Mouse (Mus musculus): ENCODE data around the gene Cdh3. TPM values are rescaled to one million over a fixed set of nuclear protein-coding genes. Genes with fewer than 3 reads are reported as not detected.

Gene Cdh3
- polyA plus RNA-seq, 1 experiment from 2014 or later: 3.8 TPM

- Histone ChIP-seq H3K27me3 (peaks cover 60% of the 10 kb centered on the region), H3K4me2 (replicated peaks) (peak within 1 kb of the TSS; percentile 97), H3K9ac (replicated peaks) (peak within 1 kb of the TSS; percentile 44), H3K4me1 (peaks cover 29% of the 10 kb centered on the region), H3K27ac (replicated peaks) (no peak within 1 kb of the TSS), H3K9me3 (no peaks in the 10 kb centered on the region), H3K4me3 (peak within 1 kb of the TSS; percentile 57), H3K36me3 (no peaks in the 10 kb centered on the region)
- peak; percentile 38; the same call in 1 of the 2 replicates for ATAC-seq (ENCODE audit: low FRiP score, low read depth)
- under 1% methylated on average over 53 of the region's 53 CpGs for WGBS
Measured at GRCm38 (mm10) chr8:106603131-106603819, 92.6 kb downstream of the Cdh3 start, which contains the start of gene Cdh1. Gene Cdh1 (plus strand): TSS chr8:106603351.

GRCm38 (mm10) chr8:106603933-106604332, 93.2 kb downstream of the Cdh3 start:
- WGBS: under 1% methylated on average over 19 of the region's 19 CpGs
- Histone ChIP-seq H3K4me1 (peaks cover 29% of the 10 kb centered on the region), H3K4me3 (peak overlapping the region; percentile 57), H3K9ac (replicated peaks) (no peak overlapping the region; the same call in 1 of the 2 replicates), H3K4me2 (replicated peaks) (peak overlapping the region; percentile 97), H3K9me3 (no peaks in the 10 kb centered on the region), H3K36me3 (no peaks in the 10 kb centered on the region), H3K27me3 (peaks cover 60% of the 10 kb centered on the region), H3K27ac (replicated peaks) (no peak overlapping the region)
- no peak for ATAC-seq (ENCODE audit: low FRiP score, low read depth)

- 73% methylated on average over 7 of the region's 7 CpGs for WGBS
- H3K4me3 ChIP-seq: no peak overlapping the region
Measured at GRCm38 (mm10) chr8:106605657-106606056, 95.0 kb downstream of the Cdh3 start.

GRCm38 (mm10) chr8:106606121-106606520, 95.4 kb downstream of the Cdh3 start:
- H3K27me3 ChIP-seq: peaks cover 57% of the 10 kb centered on the region
- H3K4me2 ChIP-seq (replicated peaks): no peak overlapping the region
- ATAC-seq (ENCODE audit: low FRiP score, low read depth): no peak
- WGBS: 58% methylated on average over 4 of the region's 4 CpGs
- no peaks in the 10 kb centered on the region for H3K36me3 ChIP-seq
- no peak overlapping the region for H3K4me3 ChIP-seq
- H3K4me1 ChIP-seq: peaks cover 18% of the 10 kb centered on the region
- H3K27ac ChIP-seq (replicated peaks): no peak overlapping the region
- H3K9me3 ChIP-seq: no peaks in the 10 kb centered on the region
- no peak overlapping the region for H3K9ac ChIP-seq (replicated peaks)

More at GRCm38 (mm10) chr8:106605657-106606056, 95.0 kb downstream of the Cdh3 start:
- no peak for ATAC-seq (ENCODE audit: low FRiP score, low read depth)
- Histone ChIP-seq H3K36me3 (no peaks in the 10 kb centered on the region), H3K4me1 (peaks cover 18% of the 10 kb centered on the region), H3K9me3 (no peaks in the 10 kb centered on the region), H3K27ac (replicated peaks) (no peak overlapping the region), H3K4me2 (replicated peaks) (no peak overlapping the region), H3K9ac (replicated peaks) (no peak overlapping the region), H3K27me3 (peaks cover 60% of the 10 kb centered on the region)

- Histone ChIP-seq H3K9ac (replicated peaks) (no peak overlapping the region), H3K27ac (replicated peaks) (no peak overlapping the region), H3K4me2 (replicated peaks) (no peak overlapping the region), H3K36me3 (no peaks in the 10 kb centered on the region), H3K27me3 (peaks cover 53% of the 10 kb centered on the region), H3K4me1 (peaks cover 18% of the 10 kb centered on the region), H3K9me3 (no peaks in the 10 kb centered on the region), H3K4me3 (no peak overlapping the region)
- no peak for ATAC-seq (ENCODE audit: low FRiP score, low read depth)
- 39% methylated on average over 14 of the region's 15 CpGs for WGBS
Measured at GRCm38 (mm10) chr8:106606601-106607145, 96.0 kb downstream of the Cdh3 start.

Other genes with a start within 250 kb of the Cdh3 start
- gene Smpd3, start 172.9 kb upstream of the Cdh3 start, polyA plus RNA-seq (2016; fragmentation: Nextera tagmentation; extraction: Ambion mirVana): 26.3 and 28.6 TPM in 2 replicates
- 37.5 and 37.8 TPM in 2 replicates for gene Zfp90, start 95.6 kb upstream of the Cdh3 start, polyA plus RNA-seq (2016; fragmentation: Nextera tagmentation; extraction: Ambion mirVana)
- gene 6030452D12Rik, start 10.4 kb upstream of the Cdh3 start, polyA plus RNA-seq (2016; fragmentation: Nextera tagmentation; extraction: Ambion mirVana): not detected in 2 replicates
- 4.1 and 4.3 TPM in 2 replicates for gene Gm10073, start 62.6 kb downstream of the Cdh3 start, polyA plus RNA-seq (2016; fragmentation: Nextera tagmentation; extraction: Ambion mirVana)
- 4.9 and 6.1 TPM in 2 replicates for gene Cdh1, start 92.5 kb downstream of the Cdh3 start, polyA plus RNA-seq (2016; fragmentation: Nextera tagmentation; extraction: Ambion mirVana)
- gene Tango6, start 172.2 kb downstream of the Cdh3 start, polyA plus RNA-seq (2016; fragmentation: Nextera tagmentation; extraction: Ambion mirVana): 9.2 and 10.8 TPM in 2 replicates

Measured in midbrain, embryonic 12.5 days (tissue).